Mouse (Mus musculus): ENCODE measurements around the gene Ccl25. TPM values are rescaled to one million over a fixed set of nuclear protein-coding genes. Genes with fewer than 3 reads are reported as not detected.
A peak's percentile ranks its signal among the peaks of the same experiment; 100 is the strongest.
"Not testable (repeated sequence)": the region's sequence is repeated elsewhere in the genome, so short reads cannot be mapped to it uniquely, and the experiment has no call there.

Ccl25 gene
- polyA plus RNA-seq, 1 experiment from 2014 or later: 19.7 TPM

DNA sequence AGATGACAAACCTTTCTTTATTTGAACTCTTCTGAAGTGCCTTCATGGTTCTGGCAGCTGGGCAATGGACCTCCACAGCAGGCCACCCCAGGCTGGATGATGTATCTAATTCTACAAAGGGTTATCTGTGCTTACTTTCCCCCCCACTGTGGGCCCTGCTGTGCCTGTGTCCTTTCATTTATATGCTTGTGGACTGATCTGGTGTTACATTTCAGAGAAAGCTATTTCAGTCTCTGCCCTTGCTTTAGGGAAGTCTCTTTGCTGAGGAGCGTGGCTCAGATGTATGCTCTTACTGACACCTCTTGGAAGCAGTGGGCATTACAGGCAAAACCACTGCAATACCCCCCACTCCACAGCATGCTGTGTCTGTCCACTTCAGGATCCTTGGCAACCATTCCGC, 45.1 kb downstream of the Ccl25 start:
- peak; percentile 14; the same call in 1 of the 2 replicates for ATAC-seq (ENCODE audit: low FRiP score)
- 40% methylated on average over 2 of the region's 2 CpGs for WGBS
- H3K4me3 ChIP-seq (replicated peaks): no peak overlapping the region

DNA sequence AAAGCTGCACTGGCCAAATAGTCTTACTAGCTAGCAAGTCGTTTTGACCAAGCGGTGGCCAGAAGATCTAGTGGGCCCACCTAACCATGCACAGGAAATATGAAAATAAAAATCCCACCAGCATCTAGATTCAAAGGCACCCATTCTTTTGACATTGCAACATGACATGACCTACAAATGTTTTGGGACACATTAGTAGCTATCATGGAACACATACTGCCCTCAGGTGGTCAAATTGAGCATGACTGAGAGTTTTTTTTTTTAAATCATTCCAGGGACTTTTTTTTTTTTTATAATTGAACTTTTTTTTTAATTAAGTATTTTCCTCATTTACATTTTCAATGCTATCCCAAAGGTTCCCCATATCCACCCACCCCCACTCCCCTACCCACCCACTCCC, 47.6 kb downstream of the Ccl25 start:
- no peaks in the 10 kb centered on the region for H3K4me1 ChIP-seq
- no peak overlapping the region for H3K4me3 ChIP-seq (replicated peaks)
- H3K36me3 ChIP-seq: no peaks in the 10 kb centered on the region
- H3K27ac ChIP-seq (replicated peaks): no peak overlapping the region
- ATAC-seq (ENCODE audit: low FRiP score): no peak
- no peak overlapping the region for H3K9ac ChIP-seq (replicated peaks)
- 72% methylated on average over 2 of the region's 2 CpGs for WGBS
- no peaks in the 10 kb centered on the region for H3K27me3 ChIP-seq (replicated peaks)
- no peak overlapping the region for H3K4me2 ChIP-seq
- H3K9me3 ChIP-seq (replicated peaks): no peaks in the 10 kb centered on the region

More for the DNA sequence above, 45.1 kb downstream of the Ccl25 start:
- no peaks in the 10 kb centered on the region for H3K4me1 ChIP-seq
- H3K27ac ChIP-seq (replicated peaks): no peak overlapping the region
- no peaks in the 10 kb centered on the region for H3K27me3 ChIP-seq (replicated peaks)
- no peaks in the 10 kb centered on the region for H3K36me3 ChIP-seq
- no peak overlapping the region for H3K4me2 ChIP-seq
- H3K9me3 ChIP-seq (replicated peaks): no peaks in the 10 kb centered on the region
- H3K9ac ChIP-seq (replicated peaks): no peak overlapping the region

DNA sequence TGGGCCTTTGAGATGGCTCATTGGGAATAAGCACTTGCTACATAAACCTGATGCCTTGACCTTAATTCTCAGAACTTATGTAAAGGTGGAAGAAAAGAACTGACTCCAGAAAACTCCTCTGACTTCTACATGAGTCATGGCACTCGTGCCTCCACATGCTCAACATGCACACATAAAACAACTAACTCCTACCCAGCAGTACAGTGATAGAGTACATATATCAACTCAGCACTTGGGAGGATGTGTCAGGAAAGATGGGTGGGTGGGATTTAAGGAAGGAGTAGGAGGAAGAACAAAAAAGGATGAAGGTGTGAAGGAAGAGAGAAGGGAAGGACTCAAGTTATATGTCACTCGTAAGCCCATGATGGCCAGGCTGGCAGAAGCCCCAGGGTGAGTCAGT, 76.4 kb downstream of the Ccl25 start:
- Histone ChIP-seq H3K9ac (replicated peaks) (no peak overlapping the region), H3K4me3 (replicated peaks) (no peak overlapping the region), H3K27ac (replicated peaks) (no peak overlapping the region), H3K4me1 (peaks cover 6% of the 10 kb centered on the region; the same call in 1 of the 2 replicates), H3K9me3 (replicated peaks) (no peaks in the 10 kb centered on the region), H3K27me3 (replicated peaks) (no peaks in the 10 kb centered on the region), H3K4me2 (no peak overlapping the region), H3K36me3 (no peaks in the 10 kb centered on the region)
- WGBS: 85% methylated on average over 2 of the region's 2 CpGs
- no peak for ATAC-seq (ENCODE audit: low FRiP score)

DNA sequence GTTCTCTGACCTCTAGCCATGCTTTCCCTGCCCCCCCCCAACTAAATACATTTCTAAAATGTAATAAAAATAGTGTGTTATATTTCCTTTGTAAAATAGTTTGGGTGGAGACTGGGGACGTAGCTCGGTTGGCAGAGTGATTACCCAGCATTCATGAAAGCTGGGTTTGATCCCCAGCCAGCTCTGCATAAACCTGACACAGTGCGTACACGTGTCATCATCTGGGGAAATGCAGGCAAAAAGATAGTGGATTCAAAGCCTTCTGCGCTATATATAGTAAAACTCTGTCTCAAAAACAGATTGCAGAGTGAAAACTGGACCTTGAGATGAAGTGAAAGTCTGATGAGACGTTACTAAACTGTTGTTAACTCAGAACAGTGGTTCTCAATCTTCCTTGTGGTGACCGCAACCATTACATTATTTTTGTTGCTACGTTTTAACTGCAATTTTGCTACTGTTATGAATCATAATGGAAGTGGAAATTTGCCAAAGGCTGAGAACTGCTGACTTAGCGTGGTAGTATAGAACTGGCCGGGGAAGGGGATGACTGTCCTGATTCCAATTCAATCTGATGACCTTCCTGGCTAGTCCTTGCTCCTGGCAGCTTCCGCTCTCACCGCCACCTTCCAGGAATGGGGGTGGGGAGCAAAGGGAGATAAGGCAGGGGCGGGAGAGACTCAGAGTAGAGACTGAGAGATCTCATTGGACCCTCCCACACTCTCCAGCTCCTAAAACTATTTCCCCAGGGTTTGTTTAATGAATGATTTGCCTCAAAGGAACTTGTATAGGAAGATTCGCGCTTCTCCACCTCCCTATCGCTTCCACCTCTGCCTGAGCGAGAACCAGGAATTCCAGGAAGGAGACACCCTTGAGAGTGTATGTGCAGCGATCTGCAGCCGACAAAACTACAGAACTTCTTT, 79.2 kb downstream of the Ccl25 start:
- Histone ChIP-seq H3K4me1 (peaks cover 6% of the 10 kb centered on the region; the same call in 1 of the 2 replicates), H3K4me2 (peak overlapping the region; percentile 57), H3K27ac (replicated peaks) (no peak overlapping the region), H3K27me3 (replicated peaks) (no peaks in the 10 kb centered on the region), H3K36me3 (no peaks in the 10 kb centered on the region), H3K4me3 (replicated peaks) (peak overlapping the region; percentile 29), H3K9ac (replicated peaks) (no peak overlapping the region), H3K9me3 (replicated peaks) (no peaks in the 10 kb centered on the region)
- peak; percentile 35; the same call in 1 of the 2 replicates for ATAC-seq (ENCODE audit: low FRiP score)
- WGBS: 61% methylated on average over 19 of the region's 19 CpGs

DNA sequence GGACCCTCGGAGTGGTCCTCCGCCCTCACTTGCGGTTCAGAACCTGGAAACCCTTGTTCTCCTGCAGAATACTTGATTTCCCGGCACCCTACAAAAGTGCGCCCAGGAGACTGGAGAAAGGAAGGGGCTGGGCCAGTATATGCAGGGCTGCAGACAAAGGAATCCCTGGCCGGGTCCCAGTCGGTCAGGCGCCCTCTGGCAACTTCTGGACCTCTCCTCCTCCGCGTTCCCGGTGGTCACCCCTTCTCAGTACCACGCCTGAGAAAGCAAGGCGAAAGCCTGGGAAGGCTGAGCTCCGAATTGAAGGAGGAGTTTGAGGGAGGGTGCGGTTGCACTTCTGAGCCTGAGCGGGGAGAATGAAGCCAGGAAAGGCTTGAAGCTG, 79.9 kb downstream of the Ccl25 start:
- Histone ChIP-seq H3K36me3 (no peaks in the 10 kb centered on the region), H3K4me3 (replicated peaks) (peak overlapping the region; percentile 29), H3K4me2 (peak overlapping the region; percentile 57), H3K4me1 (peaks cover 6% of the 10 kb centered on the region; the same call in 1 of the 2 replicates), H3K9ac (replicated peaks) (no peak overlapping the region), H3K27ac (replicated peaks) (no peak overlapping the region), H3K27me3 (replicated peaks) (no peaks in the 10 kb centered on the region), H3K9me3 (replicated peaks) (no peaks in the 10 kb centered on the region)
- 15% methylated on average over 16 of the region's 16 CpGs for WGBS
- ATAC-seq (ENCODE audit: low FRiP score): 0 out of 2 replicates have a peak, but pooled peaks have one; percentile 46

DNA sequence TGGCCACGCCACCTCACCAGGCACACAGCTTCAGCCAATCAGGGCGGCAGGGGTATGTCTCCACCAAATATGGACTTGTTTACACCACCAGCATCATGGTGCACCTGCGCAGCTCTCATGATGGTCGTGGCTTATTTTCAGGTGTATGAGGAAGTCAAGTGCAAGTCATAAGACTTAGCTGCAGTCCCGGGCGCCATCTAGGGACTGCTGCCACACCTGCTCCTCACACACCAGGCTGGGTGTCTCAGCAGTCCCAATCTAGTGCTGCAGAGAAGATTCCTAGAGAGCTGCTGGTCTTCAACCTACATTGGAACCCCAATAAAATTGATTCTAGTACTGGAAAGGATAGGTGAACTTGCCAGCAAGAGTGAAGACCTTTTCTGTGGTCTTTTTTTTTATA, 83.4 kb downstream of the Ccl25 start:
- not testable (repeated sequence) for H3K27me3 ChIP-seq (replicated peaks); ATAC-seq (ENCODE audit: low FRiP score); H3K36me3 ChIP-seq; H3K4me1 ChIP-seq; H3K4me2 ChIP-seq; H3K9ac ChIP-seq (replicated peaks); H3K27ac ChIP-seq (replicated peaks); H3K9me3 ChIP-seq (replicated peaks); H3K4me3 ChIP-seq (replicated peaks)
- WGBS: 77% methylated on average over 6 of the region's 6 CpGs

Other genes with a start within 250 kb of the Ccl25 start
- gene Cd209f, start 219.4 kb upstream of the Ccl25 start, polyA plus RNA-seq (2015; fragmentation: Nextera tagmentation; extraction: Ambion mirVana): not detected in 2 replicates
- gene Cd209g, start 191.1 kb upstream of the Ccl25 start, polyA plus RNA-seq (2015; fragmentation: Nextera tagmentation; extraction: Ambion mirVana): not detected in 2 replicates
- gene Evi5l, start 158.6 kb upstream of the Ccl25 start, polyA plus RNA-seq (2015; fragmentation: Nextera tagmentation; extraction: Ambion mirVana): 90.0 and 107 TPM in 2 replicates
- 36.2 and 37.5 TPM in 2 replicates for gene Prr36, start 107.8 kb upstream of the Ccl25 start, polyA plus RNA-seq (2015; fragmentation: Nextera tagmentation; extraction: Ambion mirVana)
- 0.57 TPM in 1 of 2 replicates, not detected in the other for gene Lrrc8e, start 98.4 kb upstream of the Ccl25 start, polyA plus RNA-seq (2015; fragmentation: Nextera tagmentation; extraction: Ambion mirVana)
- gene Map2k7, start 86.5 kb upstream of the Ccl25 start, polyA plus RNA-seq (2015; fragmentation: Nextera tagmentation; extraction: Ambion mirVana): 26.9 and 30.6 TPM in 2 replicates
- 1.1 and 1.3 TPM in 2 replicates for gene Gm49320, start 86.3 kb upstream of the Ccl25 start, polyA plus RNA-seq (2015; fragmentation: Nextera tagmentation; extraction: Ambion mirVana)
- gene Tgfbr3l, start 77.0 kb upstream of the Ccl25 start, polyA plus RNA-seq (2015; fragmentation: Nextera tagmentation; extraction: Ambion mirVana): 3.2 and 3.4 TPM in 2 replicates
- 63.6 and 69.3 TPM in 2 replicates for gene Snapc2, start 72.1 kb upstream of the Ccl25 start, polyA plus RNA-seq (2015; fragmentation: Nextera tagmentation; extraction: Ambion mirVana)
- gene Ctxn1, start 65.9 kb upstream of the Ccl25 start, polyA plus RNA-seq (2015; fragmentation: Nextera tagmentation; extraction: Ambion mirVana): 229 and 269 TPM in 2 replicates
- 44.2 and 48.5 TPM in 2 replicates for gene Timm44, start 49.3 kb upstream of the Ccl25 start, polyA plus RNA-seq (2015; fragmentation: Nextera tagmentation; extraction: Ambion mirVana)
- 92.5 and 112 TPM in 2 replicates for gene Elavl1, start 203 bp downstream of the Ccl25 start, polyA plus RNA-seq (2015; fragmentation: Nextera tagmentation; extraction: Ambion mirVana)
- 45.2 and 51.0 TPM in 2 replicates for gene Cers4, start 167.8 kb downstream of the Ccl25 start, polyA plus RNA-seq (2015; fragmentation: Nextera tagmentation; extraction: Ambion mirVana)

All from neural tube, embryonic 15.5 days (tissue).